Mouse (Mus musculus) T-helper 17 cell (primary cell): ENCODE data around the gene Olfr19.
"Not testable (repeated sequence)": the region's sequence is repeated elsewhere in the genome, so short reads cannot be mapped to it uniquely, and the experiment has no call there.

ENCODE experiments used
- in situ Hi-C, 2 experiments: fragments of 300-600 bp; cut with MboI, MseI; formaldehyde crosslinking; loops; 1 replicate in 1 of 2; 2 replicates in 1 of 2; pipeline ENCODE4 v1.15.1; 2025; ENCODE audit warnings: high pct_unique_total_duplicates in 2 of 2

Gene Olfr19

GRCm38 (mm10) chr16:16676305-16676704, at the start of gene Olfr19:
TSS of gene Olfr19 (minus strand) at chr16:16676405.
- in situ Hi-C loops = no loop called here

GRCm38 (mm10) chr16:16684975-16685374, 8.8 kb upstream of the Olfr19 start:
- in situ Hi-C loops = loop anchor here in 1 of 2 experiments (5.0 kb wide), 1 partner anchor 47 kb away; no protein-coding TSS in a partner anchor

- in situ Hi-C loops = loop anchor here in 1 of 2 experiments (5.0 kb wide), 1 partner anchor 48 kb away; no protein-coding TSS in a partner anchor
Measured at GRCm38 (mm10) chr16:16684053-16684452, 7.8 kb upstream of the Olfr19 start.

GRCm38 (mm10) chr16:16664994-16665393, 11.2 kb downstream of the Olfr19 start:
- in situ Hi-C loops = no loop called here

GRCm38 (mm10) chr16:16664516-16664915, 11.7 kb downstream of the Olfr19 start:
- in situ Hi-C loops = not testable (repeated sequence)

- in situ Hi-C loops = no loop called here
Measured at GRCm38 (mm10) chr16:16645148-16645547, 31.1 kb downstream of the Olfr19 start.

GRCm38 (mm10) chr16:16633730-16634129, 42.5 kb downstream of the Olfr19 start:
- in situ Hi-C loops = no loop called here
